Mouse (Mus musculus) liver, adult 2 months (tissue): ENCODE results near the gene Agmat.

Source experiments
- CTCF ChIP-seq: fragments of 200-500 bp; IDR thresholded peaks from 2 replicates; pipeline ENCODE4 v1.5.1; 2011; ENCODE audit warnings: low read depth, low read length, control low read depth
- POLR2A ChIP-seq: fragments of 200-500 bp; IDR thresholded peaks from 2 replicates; pipeline ENCODE4 v1.6.1; 2011; ENCODE audit warnings: low read length, control low read depth; ENCODE audit not compliant: insufficient read depth; ENCODE audit errors: extremely low read depth

- TF ChIP-seq CTCF (no peak), POLR2A (peak; percentile 91)
Measured at GRCm38 (mm10) chr4:141790524-141790990, 44.1 kb downstream of the Agmat start, which contains the start of gene Dnajc16.
